Mouse (Mus musculus) ES-E14 (cell line): ENCODE measurements at regions not wholly inside any gene's neighbourhood (a gene's known extent, or its start where the extent isn't known, plus 50 kb on each side); places are given as distances from the start of the nearest gene placed in this dataset.

Experiments used
- HCFC1 ChIP-seq: IDR thresholded peaks from 2 replicates; pipeline ENCODE4 v1.6.1; 2012; ENCODE audit warnings: low read length, inconsistent platforms, borderline replicate concordance; ENCODE audit not compliant: insufficient read depth
- MAFK ChIP-seq: IDR thresholded peaks from 2 replicates; pipeline ENCODE4 v1.6.1; 2014; ENCODE audit warnings: mild to moderate bottlenecking, low read depth, low read length, inconsistent platforms; ENCODE audit not compliant: insufficient read depth
- ZNF384 ChIP-seq: IDR thresholded peaks from 2 replicates; pipeline ENCODE4 v1.6.1; 2012; ENCODE audit warnings: low read depth, low read length, inconsistent platforms

DNA sequence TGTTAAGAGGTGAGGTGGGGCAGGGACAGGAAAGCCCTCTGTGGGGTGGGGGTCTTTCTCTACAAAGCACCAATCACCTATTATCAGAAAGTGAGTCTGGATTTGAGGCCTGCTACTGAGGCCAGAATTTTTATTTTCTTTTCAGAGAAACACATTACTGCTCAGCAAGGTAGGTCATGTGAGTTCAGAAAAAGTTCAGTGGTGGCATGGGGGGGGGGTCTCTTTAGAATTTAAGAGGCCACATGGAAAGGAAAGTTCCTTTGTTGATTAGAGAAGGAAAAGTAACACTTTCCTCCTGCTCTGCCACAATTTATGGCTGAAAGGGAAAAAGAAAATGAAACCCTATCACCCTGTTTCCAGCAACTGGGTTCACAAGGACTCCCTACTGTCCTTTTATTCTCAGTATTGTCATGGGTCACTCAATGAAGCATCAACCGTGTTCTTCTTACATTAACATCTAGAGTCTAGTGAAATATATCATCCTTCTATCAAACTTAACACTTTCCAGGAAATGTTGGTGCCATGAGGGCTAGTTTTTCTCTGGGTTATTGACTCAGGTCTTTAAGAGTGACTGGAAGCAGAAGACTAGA, 194.1 kb downstream of the 4930474N05Rik start:
- TF ChIP-seq HCFC1 (no peak), MAFK (no peak), ZNF384 (no peak)
